22 mouse cellular contexts compared by ENCODE assay signal in genomic region chr17:74975192-74975591, GRCm38 (mm10). TPM values are rescaled to one million over a fixed set of nuclear protein-coding genes. Genes with fewer than 3 reads are reported as not detected.
DNase-seq lines count a peak whose midpoint lies in the region; ATAC-seq and TF ChIP-seq lines count a peak whose summit lies in the region.
"Had no signal": no experiment of that assay in that cellular context is flagged by ENCODE, and none has a peak within 500 bp of the region (broad histone marks: within the 10 kb centered on the region; RNA-seq: fewer than 3 reads in every experiment).

No protein-coding gene starts in this region.

- TF ChIP-seq CTCF in brain, embryonic 14.5 days (IDR thresholded peaks at IDR 0.05; ENCODE audit: borderline replicate concordance, extremely low read depth, insufficient read depth, insufficient read length) = no peak
- no peak for TF ChIP-seq CTCF in forebrain, postnatal 0 days (IDR thresholded peaks at IDR 0.05; ENCODE audit: low read depth)

- ATAC-seq in embryonic facial prominence, embryonic 14.5 days (ENCODE audit: low read depth) = peak; percentile 33; the same call in 1 of the 2 replicates
- no peak for ATAC-seq in heart, embryonic 12.5 days (ENCODE audit: insufficient number of reproducible peaks, low FRiP score)
- ATAC-seq in forebrain, postnatal 0 days = peak; percentile 76
- ATAC-seq in neural tube, embryonic 15.5 days (ENCODE audit: low FRiP score) = no peak
- ATAC-seq: CD4-positive, CD25-positive, alpha-beta regulatory T cell, adult 4 months; intestine, embryonic 15.5 days had no signal

- no peaks in the 10 kb centered on the region for H3K36me3 ChIP-seq in embryonic facial prominence, embryonic 14.5 days (ENCODE audit: control insufficient read depth, insufficient read depth, low read length)
- no peaks in the 10 kb centered on the region for H3K36me3 ChIP-seq in embryonic facial prominence, embryonic 10.5 days (replicated peaks)
- H3K36me3 ChIP-seq in heart, embryonic 12.5 days = no peaks in the 10 kb centered on the region
- H3K36me3 ChIP-seq in forebrain, postnatal 0 days (ENCODE audit: insufficient read depth) = no peaks in the 10 kb centered on the region
- H3K36me3 ChIP-seq in neural tube, embryonic 15.5 days = no peaks in the 10 kb centered on the region
- H3K36me3 ChIP-seq: embryonic facial prominence, embryonic 13.5 days; G1E; hindbrain, embryonic 10.5 days; intestine, embryonic 15.5 days had no signal

- no peaks in the 10 kb centered on the region for H3K9me3 ChIP-seq in embryonic facial prominence, embryonic 14.5 days (ENCODE audit: control insufficient read depth, low read length)
- H3K9me3 ChIP-seq in embryonic facial prominence, embryonic 10.5 days = no peaks in the 10 kb centered on the region
- H3K9me3 ChIP-seq in heart, embryonic 12.5 days (replicated peaks) = no peaks in the 10 kb centered on the region
- H3K9me3 ChIP-seq in forebrain, postnatal 0 days (ENCODE audit: low read length) = no peaks in the 10 kb centered on the region
- H3K9me3 ChIP-seq in neural tube, embryonic 15.5 days (replicated peaks) = no peaks in the 10 kb centered on the region
- H3K9me3 ChIP-seq: embryonic facial prominence, embryonic 13.5 days; G1E; hindbrain, embryonic 10.5 days; intestine, embryonic 15.5 days had no signal

- H3K27me3 ChIP-seq in embryonic facial prominence, embryonic 14.5 days (replicated peaks; ENCODE audit: control insufficient read depth, insufficient read depth, low read length) = no peaks in the 10 kb centered on the region
- H3K27me3 ChIP-seq in embryonic facial prominence, embryonic 10.5 days (replicated peaks; ENCODE audit: low read depth, poor library complexity, severe bottlenecking) = no peaks in the 10 kb centered on the region
- no peaks in the 10 kb centered on the region for H3K27me3 ChIP-seq in heart, embryonic 12.5 days (replicated peaks)
- no peaks in the 10 kb centered on the region for H3K27me3 ChIP-seq in forebrain, postnatal 0 days (ENCODE audit: insufficient read depth, low read length)
- H3K27me3 ChIP-seq in neural tube, embryonic 15.5 days (replicated peaks) = no peaks in the 10 kb centered on the region
- H3K27me3 ChIP-seq: embryonic facial prominence, embryonic 13.5 days; intestine, embryonic 15.5 days had no signal

- DNase-seq in embryonic facial prominence, embryonic 14.5 days (ENCODE audit: low spot score) = peak; percentile 49
- no peak for DNase-seq in embryonic facial prominence, embryonic 10.5 days (ENCODE audit: low spot score)
- peak; percentile 28 for DNase-seq in heart, adult 11 months
- DNase-seq in brain, embryonic 14.5 days (ENCODE audit: low read depth) = peak; percentile 79
- DNase-seq in forebrain, postnatal 0 days = peak; percentile 22
- DNase-seq: adrenal gland, adult 8-10 months; adrenal gland, postnatal 36 days; B cell, adult 2 months; cerebellum, adult 11 months; cerebellum, adult 8-10 months; cerebellum, postnatal 14 days; gastrocnemius, postnatal 36 days; heart, adult 2 months; kidney, adult 18-20 months had no signal

- no peak overlapping the region for H3K4me2 ChIP-seq in embryonic facial prominence, embryonic 14.5 days (ENCODE audit: low read depth, low read length)
- H3K4me2 ChIP-seq in heart, embryonic 12.5 days = no peak overlapping the region
- no peak overlapping the region for H3K4me2 ChIP-seq in forebrain, postnatal 0 days (ENCODE audit: low read depth)
- no peak overlapping the region for H3K4me2 ChIP-seq in neural tube, embryonic 15.5 days
- H3K4me2 ChIP-seq: embryonic facial prominence, embryonic 13.5 days; heart, embryonic 11.5 days; intestine, embryonic 15.5 days had no signal

- peaks cover 3% of the 10 kb centered on the region; the same call in 1 of the 2 replicates for H3K4me1 ChIP-seq in embryonic facial prominence, embryonic 14.5 days (ENCODE audit: control insufficient read depth, insufficient read depth, low read length)
- H3K4me1 ChIP-seq in embryonic facial prominence, embryonic 10.5 days = no peaks in the 10 kb centered on the region
- H3K4me1 ChIP-seq in heart, embryonic 12.5 days (replicated peaks) = no peaks in the 10 kb centered on the region
- no peaks in the 10 kb centered on the region for H3K4me1 ChIP-seq in forebrain, postnatal 0 days (ENCODE audit: insufficient read depth)
- no peaks in the 10 kb centered on the region for H3K4me1 ChIP-seq in neural tube, embryonic 15.5 days
- H3K4me1 ChIP-seq: intestine, embryonic 15.5 days had no signal

- H3K9ac ChIP-seq in embryonic facial prominence, embryonic 14.5 days (ENCODE audit: low read depth, low read length) = no peak overlapping the region
- no peak overlapping the region for H3K9ac ChIP-seq in heart, embryonic 12.5 days
- H3K9ac ChIP-seq in forebrain, postnatal 0 days = no peak overlapping the region
- no peak overlapping the region for H3K9ac ChIP-seq in neural tube, embryonic 15.5 days (replicated peaks)
- H3K9ac ChIP-seq: embryonic facial prominence, embryonic 13.5 days; intestine, embryonic 15.5 days had no signal

- no peak overlapping the region for H3K27ac ChIP-seq in embryonic facial prominence, embryonic 14.5 days (replicated peaks; ENCODE audit: low read depth, low read length)
- H3K27ac ChIP-seq in embryonic facial prominence, embryonic 10.5 days (replicated peaks) = no peak overlapping the region
- no peak overlapping the region for H3K27ac ChIP-seq in heart, embryonic 12.5 days (ENCODE audit: poor library complexity, severe bottlenecking)
- no peak overlapping the region for H3K27ac ChIP-seq in forebrain, postnatal 0 days (ENCODE audit: low read depth, low read length)
- H3K27ac ChIP-seq in neural tube, embryonic 15.5 days (replicated peaks) = no peak overlapping the region
- H3K27ac ChIP-seq: embryonic facial prominence, embryonic 13.5 days; heart, adult 2 months; hindbrain, embryonic 10.5 days; intestine, embryonic 15.5 days had no signal

- no peak for TF ChIP-seq POLR2A in brain, embryonic 14.5 days (IDR thresholded peaks at IDR 0.05; ENCODE audit: borderline replicate concordance, extremely low read depth, insufficient read depth, insufficient read length, poor library complexity, severe bottlenecking)

- WGBS in embryonic facial prominence, embryonic 14.5 days = 47% methylated on average over 6 of the region's 6 CpGs
- WGBS in embryonic facial prominence, embryonic 10.5 days = 81% methylated on average over 6 of the region's 6 CpGs
- 69% methylated on average over 6 of the region's 6 CpGs for WGBS in heart, embryonic 12.5 days
- WGBS in forebrain, postnatal 0 days = 52% methylated on average over 6 of the region's 6 CpGs
- WGBS in neural tube, embryonic 15.5 days = 61% methylated on average over 6 of the region's 6 CpGs

- no peak overlapping the region for H3K4me3 ChIP-seq in embryonic facial prominence, embryonic 14.5 days (ENCODE audit: low read depth, low read length)
- H3K4me3 ChIP-seq in embryonic facial prominence, embryonic 10.5 days = no peak overlapping the region
- no peak overlapping the region for H3K4me3 ChIP-seq in heart, embryonic 12.5 days
- H3K4me3 ChIP-seq in forebrain, postnatal 0 days (ENCODE audit: low read depth, low read length) = no peak overlapping the region
- H3K4me3 ChIP-seq in neural tube, embryonic 15.5 days (replicated peaks) = no peak overlapping the region
- H3K4me3 ChIP-seq: embryonic facial prominence, embryonic 13.5 days; heart, adult 2 months; hindbrain, embryonic 10.5 days; intestine, embryonic 15.5 days had no signal

RNA-seq across cellular contexts. Expression of gene Ltbp1, which starts 30.2 kb away (rescaled TPM):
- 53.9 and 60.7 TPM in 2 replicates for polyA plus RNA-seq in embryonic facial prominence, embryonic 14.5 days (2014; fragmentation: Nextera tagmentation; extraction: Ambion mirVana)
- polyA plus RNA-seq in embryonic facial prominence, embryonic 10.5 days (2016; fragmentation: Nextera tagmentation; extraction: Ambion mirVana) = 7.0 and 8.5 TPM in 2 replicates
- polyA plus RNA-seq in heart, embryonic 12.5 days (2016; fragmentation: Nextera tagmentation; extraction: Ambion mirVana) = 58.8 and 59.3 TPM in 2 replicates
- polyA plus RNA-seq in brain, embryonic 14.5 days (2012; rRNA removed) = 4.1 and 4.2 TPM in 2 replicates
- total RNA-seq in forebrain, postnatal 0 days (2014; rRNA removed) = 2.0 and 5.2 TPM in 2 replicates
- 1.1 and 1.5 TPM in 2 replicates for polyA plus RNA-seq in forebrain, postnatal 0 days (2015; fragmentation: Nextera tagmentation; extraction: Ambion mirVana)
- 3.6 and 6.0 TPM in 2 replicates for polyA plus RNA-seq in neural tube, embryonic 15.5 days (2015; fragmentation: Nextera tagmentation; extraction: Ambion mirVana)
- polyA plus RNA-seq: G1E had no signal

Comparison
In these comparisons a context has a peak if more than half of its experiments do, and no peak if none do; other contexts are left out.
1. ATAC-seq: peak in embryonic facial prominence, embryonic 14.5 days (single experiment) and forebrain, postnatal 0 days (single experiment); none in heart, embryonic 12.5 days (single experiment) and neural tube, embryonic 15.5 days (single experiment).